Mouse (Mus musculus) kidney, adult 2 months (tissue): Measurements from ENCODE around the gene Ube2g2.

Experiments used
- CTCF ChIP-seq: fragments of 200-500 bp; conservative IDR thresholded peaks from 2 replicates; pipeline ENCODE4 v1.5.1; 2011; ENCODE audit warnings: low read depth, mild to moderate bottlenecking, control low read depth, low read length, moderate library complexity, mixed read lengths; ENCODE audit not compliant: insufficient read depth, insufficient read length
- POLR2A ChIP-seq: fragments of 200-500 bp; IDR thresholded peaks from one replicate; pipeline ENCODE4 v1.6.1; 2011; ENCODE audit warnings: low read depth, low read length, control low read depth

DNA sequence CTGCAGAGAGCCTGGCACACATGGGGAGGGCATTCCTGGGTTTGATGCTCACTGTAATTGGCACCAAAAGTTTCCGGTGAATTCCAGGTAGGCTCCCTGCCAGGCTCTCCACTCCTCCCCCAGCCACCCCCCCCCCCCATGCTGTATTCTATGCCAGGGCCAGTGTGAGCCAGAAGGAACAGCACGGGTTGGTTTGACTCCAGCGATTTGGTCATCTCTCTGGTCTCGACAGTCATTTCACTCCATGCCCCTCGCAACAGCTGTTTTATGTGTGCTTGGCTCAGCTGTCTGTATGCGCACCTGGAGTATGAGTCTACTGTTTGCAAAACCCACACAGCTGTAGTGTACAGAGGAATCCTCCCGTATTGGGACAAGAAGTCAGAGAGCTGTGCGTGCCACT is 44.3 kb downstream of the Ube2g2 start:
- TF ChIP-seq CTCF, result no peak
- no peak for TF ChIP-seq POLR2A
